Mouse (Mus musculus): ENCODE results near the gene Erbin.

Erbin gene

DNA sequence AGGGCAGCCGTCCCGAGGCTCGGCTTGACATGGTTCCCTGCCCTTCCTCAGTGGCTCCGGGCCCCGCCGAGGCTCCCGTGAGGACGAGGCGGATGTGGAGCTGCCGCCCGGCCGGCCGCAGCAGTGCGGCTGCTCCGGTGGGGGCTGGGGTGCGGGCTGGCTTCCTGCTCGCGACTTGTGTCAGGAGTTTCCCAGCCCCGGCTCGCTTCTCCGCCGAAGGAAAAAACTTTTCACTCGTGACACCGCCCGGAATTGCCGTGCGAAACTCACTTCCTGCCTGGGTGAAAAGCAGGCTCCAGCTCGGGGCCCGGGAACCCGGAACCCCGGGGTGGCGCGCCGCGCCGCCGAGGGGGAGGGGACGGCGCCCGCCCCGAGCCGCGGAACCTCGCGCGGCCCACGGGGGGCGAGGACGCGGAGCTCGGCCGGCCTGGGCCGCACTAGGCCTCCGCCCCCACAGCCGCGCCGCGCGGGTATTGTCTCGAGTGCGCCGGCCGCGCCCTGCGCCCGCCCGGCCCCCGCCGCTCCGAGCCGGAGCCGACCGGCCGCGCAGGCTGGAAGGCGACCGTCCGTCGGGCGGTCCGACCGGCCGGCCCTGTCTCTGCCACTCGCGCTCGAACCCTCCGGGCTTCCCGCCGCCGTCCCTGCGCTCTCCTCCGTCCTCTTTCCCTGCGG is at the start of gene Erbin:
TSS of gene Erbin (minus strand) at position 254 of the 672 bp plus-strand sequence.
- DNase-seq (ENCODE audit: low read depth, low spot score), result no peak

DNA sequence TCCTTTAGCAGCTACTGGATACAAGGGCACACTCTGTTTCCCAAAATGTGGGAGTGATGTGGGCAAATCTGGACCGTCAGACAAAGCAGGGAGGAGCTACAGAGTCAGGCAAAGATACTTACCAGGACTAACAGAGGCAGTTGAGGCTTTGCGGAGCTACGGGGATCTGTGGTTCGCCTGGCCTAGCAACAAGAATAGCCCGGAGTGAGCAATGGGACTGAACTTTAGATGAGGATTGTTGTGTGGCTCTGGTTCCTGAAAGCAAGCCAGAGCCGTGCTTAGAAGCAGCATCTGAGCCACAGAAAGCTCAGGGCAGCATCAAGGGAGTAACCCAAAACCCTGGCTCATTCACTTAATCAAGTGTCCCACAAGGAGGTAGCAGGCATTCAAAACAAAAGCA is 49.6 kb upstream of the Erbin start:
- no peak for DNase-seq (ENCODE audit: low read depth, low spot score)

DNA sequence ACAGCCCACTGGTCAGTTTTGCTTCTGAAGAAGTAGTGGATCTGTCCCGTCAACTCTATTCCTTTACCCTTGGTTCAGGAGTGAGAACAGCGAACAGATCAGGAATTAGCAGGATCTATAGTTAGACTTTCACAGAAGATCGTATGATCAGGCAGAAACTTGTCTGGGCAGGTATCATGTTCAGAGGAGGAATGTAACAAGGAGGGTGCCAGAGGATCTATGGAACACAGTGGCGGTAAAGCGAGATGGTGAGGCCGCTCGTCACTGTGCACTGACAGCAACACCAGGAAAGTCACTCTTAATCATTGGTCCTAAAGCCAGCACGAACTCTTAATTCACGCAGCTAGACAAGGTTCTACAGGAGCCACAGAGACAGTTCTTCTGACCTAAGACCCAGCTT is 47.7 kb upstream of the Erbin start:
- DNase-seq (ENCODE audit: low read depth, low spot score), result no peak

DNA sequence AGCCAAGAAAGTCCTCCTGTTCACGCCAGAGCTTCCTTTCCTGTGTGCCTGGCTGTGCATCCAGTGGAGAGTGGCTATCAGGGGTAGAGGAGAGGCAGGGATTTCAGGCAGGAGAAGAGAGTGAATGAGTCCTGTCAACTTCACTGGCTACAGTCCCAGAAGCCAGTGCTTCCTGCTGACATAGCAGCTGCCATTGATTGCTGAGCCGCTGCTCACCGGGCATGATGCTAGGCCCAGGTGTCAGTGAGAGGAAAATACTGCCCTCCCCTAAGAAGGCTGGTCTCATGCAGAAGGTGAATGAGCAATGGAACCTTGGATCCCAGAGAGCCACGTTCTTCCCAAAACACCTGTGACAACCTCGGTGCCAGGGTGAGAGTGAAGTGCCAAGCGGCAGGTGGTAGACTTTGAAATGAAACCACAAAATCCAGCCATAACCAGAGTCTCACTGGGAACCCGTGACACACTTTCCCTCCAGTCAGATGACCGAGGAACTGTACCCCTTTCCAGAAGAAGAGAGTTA is 46.4 kb upstream of the Erbin start:
- no peak for DNase-seq (ENCODE audit: low read depth, low spot score)

DNA sequence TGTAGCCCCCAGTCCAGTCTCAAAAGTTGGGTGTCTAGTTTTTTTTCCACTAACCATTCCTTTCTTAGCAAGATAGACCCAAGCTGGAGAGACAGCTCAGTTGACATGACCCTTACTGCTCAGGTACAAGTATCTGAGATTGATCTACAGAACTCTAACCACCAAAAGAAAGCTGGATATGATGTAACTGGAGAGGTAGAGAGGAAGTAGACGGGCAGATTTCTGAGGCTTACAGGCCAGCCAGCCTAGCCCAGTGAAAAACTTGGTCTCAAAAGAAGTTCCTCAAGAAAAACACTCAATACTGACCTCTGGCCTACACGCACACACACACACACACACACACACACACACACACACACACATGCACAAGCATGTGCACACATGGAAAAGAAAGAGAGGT is 44.9 kb upstream of the Erbin start:
- no peak for DNase-seq (ENCODE audit: low read depth, low spot score)

DNA sequence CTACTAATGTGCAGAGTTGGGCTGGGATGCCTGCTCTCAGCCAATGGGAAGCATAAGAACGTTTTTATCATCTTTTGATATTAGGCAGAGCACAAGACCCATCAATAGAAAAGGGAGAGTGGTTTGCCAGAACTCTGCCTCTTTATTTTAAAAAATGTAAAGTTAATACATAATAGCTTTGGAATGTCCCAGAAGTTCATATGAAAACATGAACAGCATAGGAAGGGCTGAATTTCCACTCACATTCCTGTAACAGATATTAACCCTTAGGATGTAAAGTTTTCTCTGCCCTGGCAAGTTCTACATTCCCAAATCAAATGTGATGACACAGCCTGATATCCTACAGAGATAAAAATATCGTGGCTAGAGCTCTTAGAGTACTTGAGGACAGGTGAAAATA is 42.8 kb upstream of the Erbin start:
- no peak for DNase-seq (ENCODE audit: low read depth, low spot score)

DNA sequence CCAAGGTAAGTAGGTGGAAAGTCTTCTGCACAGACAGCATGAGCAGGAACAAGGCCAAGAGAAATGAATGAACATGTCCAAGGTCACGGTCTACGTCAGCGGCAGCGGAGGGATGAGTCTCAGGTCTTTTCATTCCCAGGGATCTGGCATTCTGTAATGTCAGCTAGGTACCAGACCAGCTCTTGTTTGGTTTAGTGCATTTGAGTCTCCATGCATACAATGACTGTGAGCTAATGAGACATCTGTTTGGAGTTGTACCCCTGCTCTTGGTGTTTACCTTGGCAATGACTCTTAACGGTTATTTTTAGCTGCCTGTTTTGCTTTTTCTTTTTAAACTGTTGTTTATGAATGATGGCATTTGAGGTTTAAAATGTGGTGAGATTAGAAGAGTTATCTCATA is 39.5 kb upstream of the Erbin start:
- no peak for DNase-seq (ENCODE audit: low read depth, low spot score)

DNA sequence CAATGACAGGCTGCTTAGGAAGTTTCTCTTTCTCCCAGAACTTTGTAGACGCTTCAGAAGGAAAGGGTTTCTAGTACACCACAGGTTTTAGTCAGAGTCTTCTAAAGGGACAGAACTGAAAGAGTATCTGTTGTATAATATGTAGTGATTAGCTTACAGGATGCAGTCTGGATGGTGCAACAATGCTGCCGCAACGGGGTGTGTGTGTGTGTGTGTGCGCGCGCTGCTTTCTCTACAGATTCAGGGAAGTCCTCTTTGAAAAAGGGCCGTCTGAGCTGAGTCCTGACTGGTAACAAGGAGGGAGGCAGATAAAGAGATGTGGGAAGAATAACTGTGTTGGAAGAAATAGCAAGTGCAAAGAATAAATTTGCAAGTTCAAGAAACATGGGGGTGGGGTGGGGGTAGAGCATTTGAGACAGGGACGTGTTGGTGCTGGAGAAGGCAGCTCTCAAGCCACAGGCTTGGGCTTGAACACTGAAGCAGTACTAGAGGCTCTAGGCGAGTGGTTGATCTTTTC is 38.4 kb upstream of the Erbin start:
- DNase-seq (ENCODE audit: low read depth, low spot score), result no peak

DNA sequence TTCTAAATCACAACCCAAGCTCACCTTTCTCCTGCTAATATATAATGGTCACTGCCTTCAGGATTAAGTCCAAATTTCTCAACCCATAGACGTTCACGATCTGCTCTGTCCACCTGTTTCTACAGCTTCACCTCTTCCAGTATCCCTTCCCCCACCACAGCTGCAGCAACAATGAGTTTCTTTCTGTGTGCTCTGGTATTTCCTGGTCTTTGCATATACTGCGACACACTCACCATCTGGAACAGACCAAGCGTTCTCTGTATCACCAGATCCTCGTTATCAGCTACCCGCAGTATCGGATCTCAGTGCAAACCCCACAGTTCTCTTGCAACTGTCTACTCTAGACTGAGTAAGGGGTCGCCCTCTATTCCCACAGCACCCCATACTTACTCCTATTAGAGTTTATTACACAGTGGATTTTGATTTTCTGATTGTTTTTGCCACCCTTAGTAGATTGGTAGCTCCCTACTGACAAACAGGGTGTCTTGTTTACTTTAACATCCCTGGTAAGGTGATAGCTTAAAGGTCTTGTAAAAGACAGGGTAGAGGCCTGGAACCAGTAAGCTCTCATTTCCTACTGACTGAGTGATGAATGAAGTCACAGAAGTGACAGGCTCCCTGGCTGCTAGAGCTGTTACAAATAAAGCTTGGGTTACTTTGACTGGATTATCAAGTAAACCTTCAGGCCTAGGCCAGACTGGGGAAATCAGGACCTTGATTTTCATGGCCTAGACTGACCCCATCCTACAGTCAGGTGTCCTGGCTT is 37.0 kb upstream of the Erbin start:
- no peak for DNase-seq (ENCODE audit: low read depth, low spot score)

DNA sequence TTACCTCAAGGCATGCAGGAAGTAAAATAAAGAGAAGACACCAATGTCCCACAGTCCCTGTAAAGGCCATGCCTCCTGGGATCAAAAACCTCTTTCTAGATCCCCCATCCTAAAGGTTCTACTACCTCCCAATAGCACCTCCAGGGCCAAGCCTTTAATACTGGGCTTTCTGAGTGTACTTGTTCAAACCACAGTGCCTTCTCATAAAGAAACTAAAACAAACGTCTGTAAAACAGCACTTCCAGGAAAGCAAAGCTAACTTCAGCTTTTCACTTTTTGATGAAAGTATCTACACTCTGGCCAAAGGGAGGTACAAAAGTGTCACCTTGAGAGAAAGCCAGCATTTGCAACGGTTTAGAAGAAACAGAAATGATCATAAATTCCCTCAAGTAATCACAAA is 35.3 kb upstream of the Erbin start:
- DNase-seq (ENCODE audit: low read depth, low spot score), result no peak

DNA sequence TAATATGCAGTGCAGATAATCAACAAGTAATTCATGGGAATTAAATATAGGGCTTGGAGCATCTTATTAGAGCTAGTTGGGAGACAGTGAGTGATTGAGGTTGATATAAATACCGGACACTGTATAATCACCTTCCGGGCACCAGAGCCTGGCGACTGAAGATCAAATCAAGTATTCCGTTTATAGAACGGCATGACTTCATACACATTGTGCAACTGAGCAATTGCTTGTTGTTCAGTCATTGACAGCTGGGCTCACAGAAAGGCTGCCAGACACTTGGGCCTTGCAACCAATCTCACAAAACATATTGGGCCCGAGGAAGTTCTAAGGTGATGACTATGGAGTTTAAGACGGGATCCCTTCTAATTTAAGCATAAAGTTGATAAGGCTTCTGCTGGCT is 31.1 kb upstream of the Erbin start:
- no peak for DNase-seq (ENCODE audit: low read depth, low spot score)

DNA sequence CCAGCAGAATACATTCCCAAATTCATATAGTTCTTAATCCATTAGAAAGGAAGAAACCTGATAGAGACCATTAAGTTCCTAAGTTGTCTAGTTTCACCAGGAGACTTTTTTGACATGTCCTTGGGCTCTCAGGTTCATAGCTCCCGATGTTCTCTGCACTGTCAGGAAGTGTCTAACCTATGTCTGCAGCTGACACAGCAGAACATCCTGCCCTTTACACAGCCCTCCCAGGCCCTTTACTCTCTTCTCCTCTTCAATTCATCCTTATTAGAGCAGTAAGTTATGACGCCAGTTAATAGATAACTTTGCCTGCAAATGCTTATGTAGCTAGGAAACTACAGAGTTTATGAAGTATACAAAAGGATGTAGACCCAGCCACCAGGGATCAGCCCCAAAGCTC is 20.5 kb upstream of the Erbin start:
- no peak for DNase-seq (ENCODE audit: low read depth, low spot score)

DNA sequence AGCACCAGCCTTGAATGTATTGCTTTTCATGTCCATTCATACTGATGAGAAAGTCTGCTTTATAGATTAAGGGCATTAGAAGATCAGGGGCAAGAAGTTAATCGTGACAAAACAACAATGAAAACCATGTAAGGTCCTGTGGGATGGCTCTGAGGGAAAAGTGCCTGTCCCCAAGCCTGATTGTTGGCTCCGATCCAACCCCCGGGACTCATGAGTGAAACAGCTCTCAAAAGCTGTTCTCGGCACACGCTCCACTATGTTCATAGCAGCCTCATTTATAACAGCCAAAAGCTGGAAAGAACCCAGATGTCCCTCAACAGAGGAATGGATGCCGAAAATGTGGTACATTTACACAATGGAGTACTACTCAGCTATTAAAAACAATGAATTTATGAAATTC is 4.3 kb upstream of the Erbin start:
- DNase-seq (ENCODE audit: low read depth, low spot score), result no peak

DNA sequence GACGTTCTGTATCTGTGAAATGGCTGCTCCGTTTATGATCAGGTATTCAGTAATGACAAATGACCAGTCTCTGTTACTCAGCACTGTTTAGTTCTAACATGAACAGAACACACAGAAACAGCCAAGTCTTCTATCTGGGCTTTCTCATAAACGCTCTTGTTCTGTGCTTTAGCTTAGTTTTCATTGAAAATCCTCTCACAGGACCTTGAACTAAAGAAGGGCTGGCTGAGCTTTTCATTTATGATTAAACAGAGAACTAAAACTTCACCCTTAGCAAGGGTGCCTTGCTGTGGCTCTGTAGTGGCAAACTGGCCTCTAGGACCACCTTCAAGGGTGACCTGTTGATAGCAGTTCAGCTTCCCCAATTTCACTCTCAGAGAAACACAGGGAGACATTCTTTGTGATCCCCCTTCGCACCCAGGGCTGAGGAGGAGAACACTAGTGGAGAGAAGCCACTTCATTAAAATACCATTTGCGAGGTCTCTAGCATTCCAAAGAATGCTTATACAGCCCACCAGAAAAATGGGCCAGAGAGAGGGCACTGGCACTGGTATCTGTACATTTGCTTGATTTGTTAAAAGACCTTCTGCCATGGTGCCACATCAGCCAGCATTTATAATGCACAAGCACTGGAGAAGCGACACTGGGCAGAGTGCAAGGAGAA is 3.2 kb upstream of the Erbin start:
- no peak for DNase-seq (ENCODE audit: low read depth, low spot score)

DNA sequence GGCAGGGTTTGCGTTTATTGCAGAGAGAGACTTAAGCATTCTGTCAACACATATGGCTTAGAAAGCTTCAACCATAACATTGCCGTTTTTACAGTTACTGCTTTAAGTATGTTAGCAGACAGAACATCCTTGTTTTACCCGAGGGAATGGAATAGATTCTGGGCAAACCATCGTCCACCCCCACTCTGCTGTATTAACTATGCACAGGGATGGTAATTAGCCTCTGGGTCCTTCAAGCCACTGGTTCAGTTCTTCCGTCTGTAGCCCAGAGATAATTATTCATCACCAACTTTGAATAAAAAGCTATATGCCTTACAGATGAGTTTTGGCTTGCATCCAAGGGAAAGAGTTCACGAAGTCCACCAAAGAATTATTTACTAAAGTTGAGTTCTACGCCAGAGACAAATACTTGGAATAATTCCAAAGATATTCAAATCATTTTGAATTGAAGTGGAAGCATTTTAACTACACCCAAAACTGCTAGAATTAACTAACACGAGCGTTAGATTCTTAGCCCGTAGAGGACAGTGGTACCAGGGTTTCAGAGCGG is 1.6 kb upstream of the Erbin start:
- DNase-seq (ENCODE audit: low read depth, low spot score), result no peak

DNA sequence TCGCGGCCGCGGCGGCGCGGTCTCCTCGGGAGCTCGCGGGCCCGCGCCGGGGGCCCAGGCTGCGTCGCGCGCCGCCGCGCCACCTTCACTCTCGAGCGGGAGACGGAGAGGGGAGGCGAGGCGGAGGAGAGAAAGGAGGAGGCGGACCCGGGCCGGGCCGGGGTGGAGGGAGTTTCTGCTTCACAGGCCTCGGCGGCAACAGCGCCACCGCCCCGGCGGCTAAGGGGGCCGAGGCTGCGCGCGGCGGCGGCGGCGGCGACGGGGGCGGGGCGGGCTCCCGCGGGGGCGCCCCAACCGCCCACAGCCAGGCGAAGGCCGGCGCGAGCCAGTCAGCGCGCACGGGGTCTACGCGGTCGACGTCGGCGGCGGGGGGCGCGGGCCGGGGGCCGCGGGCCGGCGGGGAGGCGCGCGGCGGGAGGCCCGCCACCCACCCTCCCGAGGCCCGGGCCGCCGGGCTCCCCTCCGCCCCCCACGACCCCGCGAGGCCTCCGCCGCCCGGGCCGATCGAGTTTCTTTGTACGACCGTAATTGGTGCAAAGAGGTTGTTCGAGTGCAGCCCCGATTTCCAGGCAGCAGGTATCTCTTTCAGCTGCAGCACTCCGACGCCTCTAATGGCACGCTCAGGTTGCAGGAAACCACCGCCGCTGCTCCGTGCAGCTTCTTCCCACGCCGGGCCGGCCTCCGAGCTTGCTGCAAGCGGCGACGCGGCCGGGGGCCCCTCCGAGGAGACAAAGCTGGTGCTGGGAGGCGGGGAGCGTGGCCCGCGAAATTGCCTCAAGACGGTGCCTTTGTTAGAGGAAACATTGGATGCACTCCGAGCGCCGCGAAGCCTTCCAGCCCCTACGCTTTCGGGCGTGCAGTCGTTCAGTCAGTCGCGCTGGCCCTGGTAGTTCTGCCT is 868 bp upstream of the Erbin start:
- DNase-seq (ENCODE audit: low read depth, low spot score), result peak; percentile 77

DNA sequence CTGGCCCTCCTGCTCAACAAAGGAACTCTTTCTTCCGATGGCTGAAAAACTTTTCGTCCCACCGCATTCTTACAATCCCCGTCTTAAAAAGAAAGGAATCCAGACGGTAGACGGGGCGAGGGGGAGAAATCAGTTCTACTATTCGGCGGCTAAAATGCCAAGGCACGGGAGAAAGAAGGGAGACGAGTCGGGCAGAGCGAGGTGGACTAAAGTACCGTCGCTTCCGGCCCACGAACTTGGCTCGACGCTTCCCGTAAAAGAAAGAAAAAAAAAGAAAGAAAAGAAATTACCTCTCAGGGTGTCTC is 406 bp downstream of the Erbin start:
- no peak for DNase-seq (ENCODE audit: low read depth, low spot score)

DNA sequence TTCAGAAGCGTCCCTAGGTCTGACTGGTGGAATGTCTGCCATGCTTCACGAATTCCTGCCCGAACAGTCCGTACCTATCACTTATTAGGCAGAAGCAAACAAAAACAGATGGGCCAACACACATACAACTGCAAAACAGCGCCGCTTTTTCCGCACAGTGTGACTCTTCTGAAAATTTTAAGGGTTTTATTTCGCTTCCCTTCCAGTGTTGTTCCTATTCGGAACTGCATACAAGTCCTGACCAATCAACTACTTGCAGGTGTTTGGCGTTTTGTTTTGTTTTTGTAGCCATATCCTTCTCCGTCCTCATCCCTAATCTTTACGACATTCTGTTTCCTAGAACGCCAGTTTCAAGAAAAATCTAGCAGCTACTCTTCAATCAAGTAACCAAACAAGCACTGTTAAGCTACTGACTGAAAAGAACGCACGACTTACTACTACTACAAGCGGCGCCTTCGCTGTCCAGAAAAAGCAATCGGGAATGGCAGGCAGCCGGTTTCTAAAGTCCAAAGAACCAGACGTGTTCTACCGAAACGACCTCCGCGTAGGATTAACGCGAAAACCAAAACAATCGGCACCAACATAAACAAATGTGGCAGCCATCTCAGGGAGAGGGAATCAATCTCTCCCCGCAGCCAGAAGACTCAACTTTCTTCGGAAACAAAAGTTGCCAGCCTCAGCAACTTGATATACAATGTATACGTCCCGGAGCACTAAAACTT is 919 bp downstream of the Erbin start:
- DNase-seq (ENCODE audit: low read depth, low spot score), result no peak

DNA sequence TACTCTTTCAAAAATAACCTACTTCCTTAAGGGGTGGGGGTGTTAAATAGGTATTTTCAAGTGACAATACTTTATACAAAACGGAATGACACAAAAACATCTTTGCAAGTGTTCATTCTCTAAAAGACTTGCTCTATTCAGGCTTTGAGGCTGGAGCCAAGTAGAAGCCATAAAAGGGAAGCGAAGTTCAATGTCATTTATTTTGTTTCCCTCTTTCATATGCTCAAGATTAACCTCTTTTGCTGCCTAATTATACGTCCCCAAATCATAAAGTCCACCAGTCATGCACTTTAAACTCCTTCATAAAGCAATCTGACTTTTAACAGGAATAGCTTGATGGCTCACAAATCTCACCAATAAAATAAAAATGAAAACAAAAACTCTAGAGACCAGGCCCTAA is 1.9 kb downstream of the Erbin start:
- no peak for DNase-seq (ENCODE audit: low read depth, low spot score)

DNA sequence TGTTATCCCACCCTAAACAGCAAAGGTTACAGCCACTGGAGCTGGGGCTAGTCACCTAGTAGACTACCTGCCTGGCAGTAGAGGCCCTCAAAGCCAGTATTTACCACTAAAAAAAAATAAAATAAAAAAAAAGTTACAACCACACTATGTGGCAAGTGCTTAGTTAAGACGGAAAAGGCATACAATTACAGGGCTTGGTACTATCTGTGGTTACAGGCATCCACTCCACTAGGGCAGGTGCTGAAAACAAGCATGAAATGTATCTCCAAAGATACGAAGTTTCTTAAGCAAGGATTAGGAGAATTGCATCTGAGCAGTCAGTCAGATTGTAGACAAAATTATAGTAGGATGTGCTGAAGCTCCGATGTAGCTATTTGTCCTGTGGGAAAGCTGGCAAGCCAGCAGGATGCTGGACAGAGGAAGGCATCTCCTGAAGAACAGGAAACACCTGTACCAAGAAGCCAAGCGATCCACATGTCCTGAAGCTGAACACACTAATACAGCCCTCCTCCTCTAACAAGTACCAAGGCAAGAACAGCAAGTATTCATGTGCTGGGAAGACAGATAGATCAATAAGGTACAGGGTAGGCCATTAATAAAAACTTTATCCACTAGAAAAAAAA is 6.1 kb downstream of the Erbin start:
- no peak for DNase-seq (ENCODE audit: low read depth, low spot score)

Measured in retina, postnatal 7 days (tissue).